Mouse (Mus musculus) spleen, embryonic (tissue): Measurements from ENCODE around the gene Itgb5.

Source experiments
- CTCF ChIA-PET: fragments of 350-600 bp; sonication (Branson Sonifier 250); formaldehyde crosslinking; loops from one replicate; lab custom pipeline; 2022; lab: Charles Lee

Gene Itgb5

DNA sequence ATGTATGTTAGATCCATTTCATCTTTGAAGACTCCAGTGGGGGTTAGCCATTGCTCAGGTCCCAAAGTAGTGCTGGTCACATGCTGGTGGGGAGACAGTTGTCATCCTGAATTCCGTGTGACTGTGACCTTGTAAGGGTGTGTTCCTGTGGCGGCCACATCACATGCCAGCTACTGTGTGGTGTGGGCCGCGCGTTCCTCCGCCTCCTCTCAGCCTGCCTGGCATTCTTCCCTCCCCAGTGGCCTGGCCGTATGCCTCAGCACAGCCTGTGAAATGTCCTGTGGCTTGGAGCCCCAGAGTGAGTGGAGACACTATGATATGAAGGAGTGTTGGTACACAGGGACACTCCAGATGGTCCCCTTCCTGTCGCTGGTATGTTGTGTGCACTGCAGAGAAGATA is 108.1 kb downstream of the Itgb5 start:
- CTCF ChIA-PET, result no interaction called here

DNA sequence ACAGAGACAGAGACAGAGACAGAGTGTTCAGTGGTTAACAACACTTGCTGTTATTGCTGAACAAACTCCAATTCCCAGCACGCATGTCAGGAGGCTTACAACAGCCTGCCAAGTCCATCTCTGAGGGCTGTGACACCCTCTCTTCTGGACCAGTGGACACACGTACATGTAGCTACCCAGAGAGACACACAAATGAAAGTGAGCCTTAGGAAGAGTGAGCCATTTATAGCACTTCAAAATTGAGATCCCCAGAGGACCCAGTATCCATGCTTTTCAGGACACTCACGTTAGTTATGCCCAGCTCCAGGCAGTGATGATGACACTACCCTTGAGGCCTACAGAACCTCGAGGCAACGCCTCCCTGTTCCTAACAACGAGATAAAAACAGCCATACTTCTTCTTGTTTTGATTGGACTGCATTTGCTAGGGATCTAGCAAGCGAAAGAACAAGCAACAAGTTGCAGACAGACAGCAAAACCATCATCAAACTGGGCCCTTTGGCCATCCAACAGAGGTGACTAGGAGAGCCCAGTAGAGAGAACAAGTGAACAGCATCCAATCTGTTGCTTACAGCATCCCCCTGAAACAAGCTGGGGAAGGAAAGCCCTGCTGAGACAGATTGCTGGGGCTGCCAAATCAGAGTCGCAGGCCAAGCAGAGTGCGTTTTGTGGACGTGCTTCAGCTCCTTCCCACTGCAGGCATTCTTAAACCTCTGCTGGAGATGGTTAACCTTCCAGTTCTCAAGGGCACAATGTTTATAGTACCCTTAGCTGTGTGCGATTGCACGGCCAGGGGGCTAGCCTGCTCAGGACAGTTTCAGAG is 109.1 kb downstream of the Itgb5 start:
- CTCF ChIA-PET, result interaction anchor here (0.7 kb wide), 1 partner anchor 122 kb away, joined by 3 read pairs; no protein-coding TSS in a partner anchor

DNA sequence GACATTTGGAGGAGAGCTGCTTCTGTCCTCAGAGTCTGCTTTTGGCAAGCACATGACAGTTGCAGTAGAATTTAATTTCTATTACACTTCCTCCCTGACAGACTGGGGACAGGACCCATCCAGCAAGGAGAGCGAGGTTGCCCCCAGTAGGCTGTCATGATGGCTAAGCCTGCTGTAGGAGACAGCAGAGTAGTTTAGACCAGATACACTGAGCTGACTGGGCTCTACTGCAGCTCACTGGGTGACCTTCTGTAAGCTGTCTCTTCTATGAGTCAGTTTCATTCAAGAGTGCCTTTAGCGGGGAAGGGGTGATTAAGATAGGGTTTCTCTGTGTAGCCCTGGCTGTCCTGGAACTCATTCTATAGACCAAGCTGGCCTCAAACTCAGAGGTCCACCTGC is 109.7 kb downstream of the Itgb5 start:
- CTCF ChIA-PET, result interaction anchor here (0.7 kb wide), 1 partner anchor 123 kb away, joined by 3 read pairs; no protein-coding TSS in a partner anchor

DNA sequence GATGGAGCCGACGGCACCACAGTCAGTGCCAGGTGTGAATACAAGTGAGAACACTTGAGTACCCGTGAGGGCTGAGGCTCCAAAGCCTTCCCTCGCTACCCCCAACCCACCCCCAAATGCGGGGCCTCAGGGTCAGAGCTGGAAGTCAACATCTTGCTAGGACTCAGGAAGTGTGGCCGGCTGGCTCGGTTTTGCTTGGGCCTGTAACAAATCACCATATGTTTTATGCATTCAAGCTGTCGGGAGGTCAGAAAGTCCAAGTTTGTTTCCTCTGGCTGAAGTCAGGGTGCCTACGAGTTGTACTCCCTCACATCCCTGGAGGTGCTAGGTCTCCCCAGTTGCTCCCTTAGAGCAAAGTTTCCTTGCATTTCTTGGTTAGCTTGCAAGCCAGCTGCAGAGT is 110.2 kb downstream of the Itgb5 start:
- CTCF ChIA-PET, result no interaction called here

DNA sequence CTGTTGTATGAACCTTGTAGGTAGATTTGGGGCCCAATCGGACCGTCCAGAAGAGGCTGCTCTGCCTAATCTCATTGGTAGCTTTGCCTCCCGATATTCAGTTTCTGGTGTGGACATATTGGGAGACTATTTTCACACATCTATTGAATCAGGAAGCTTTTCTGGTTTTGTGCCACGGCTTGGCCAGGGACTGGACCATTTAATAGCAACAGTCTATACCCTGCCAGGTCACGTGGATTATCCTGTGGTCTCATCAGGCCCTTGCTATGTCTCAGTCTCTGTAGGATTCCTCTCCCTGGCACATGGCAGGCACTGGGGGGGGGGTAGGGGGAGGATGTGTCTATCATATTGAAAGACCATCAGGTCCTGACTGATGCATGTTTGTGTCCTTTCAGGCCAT is 110.6 kb downstream of the Itgb5 start:
- CTCF ChIA-PET, result no interaction called here

DNA sequence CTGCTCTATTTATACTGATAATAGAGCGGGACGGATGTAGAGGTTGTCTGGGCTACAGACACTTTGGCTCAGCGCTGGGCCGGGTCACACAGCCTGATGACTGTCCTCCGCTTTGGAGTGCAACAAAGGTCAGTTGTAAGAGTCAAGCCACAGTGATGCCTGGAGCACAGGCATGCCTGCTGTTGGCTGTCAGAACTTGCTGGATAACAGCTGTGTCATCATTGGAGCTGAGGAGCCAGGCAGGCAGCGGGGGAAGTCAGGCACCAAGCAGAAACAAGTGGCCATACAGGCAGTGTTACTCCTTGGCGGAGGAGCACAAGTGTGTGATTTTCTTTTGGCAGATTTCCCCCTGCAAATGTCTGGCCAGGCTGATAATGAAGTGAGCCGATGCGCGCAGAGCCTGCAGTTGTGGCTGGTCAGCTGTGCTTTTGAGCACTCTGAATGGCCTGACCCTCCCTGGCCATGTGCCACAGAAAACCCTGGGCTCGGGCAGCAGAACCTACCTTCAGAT is 111.9 kb downstream of the Itgb5 start:
- CTCF ChIA-PET, result no interaction called here

DNA sequence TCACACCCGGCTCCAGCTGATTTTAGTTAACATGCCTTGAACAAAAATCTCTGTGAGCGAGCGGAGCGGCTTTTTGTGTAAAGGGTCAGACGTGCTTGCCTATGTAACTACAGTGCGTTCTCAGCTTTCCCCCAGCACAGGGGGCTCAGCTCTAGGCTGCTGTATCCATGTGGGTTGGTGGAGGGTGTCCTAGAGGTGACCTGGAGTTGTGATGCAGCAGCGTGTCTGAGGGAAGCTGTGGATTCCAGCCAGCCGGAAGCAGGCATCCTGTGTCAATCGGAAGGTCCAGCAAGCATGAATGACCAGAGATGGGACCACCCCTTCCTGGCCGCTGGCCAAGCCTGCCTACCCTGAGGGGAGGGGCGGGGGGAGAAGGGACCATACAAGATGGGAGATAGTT is 112.9 kb downstream of the Itgb5 start:
- CTCF ChIA-PET, result no interaction called here

DNA sequence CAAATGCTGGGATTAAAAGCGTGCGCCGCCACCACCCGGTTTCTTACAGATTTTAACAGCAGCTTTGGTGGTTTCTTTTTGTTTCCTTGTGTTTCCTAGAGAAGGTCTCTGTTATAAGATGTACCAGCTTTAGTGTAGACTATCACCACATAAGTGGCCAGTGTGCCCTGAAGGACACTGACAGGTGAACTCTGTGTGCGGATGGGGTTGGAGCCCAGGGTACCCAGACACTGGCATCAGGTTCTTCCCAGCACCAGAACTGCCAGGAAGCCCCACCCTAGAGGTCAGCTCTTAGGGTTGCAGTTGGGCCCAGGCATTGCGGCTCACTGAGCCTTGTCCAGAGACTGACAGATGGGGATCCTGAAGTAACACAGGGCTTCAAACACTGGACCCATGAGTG is 113.9 kb downstream of the Itgb5 start:
- CTCF ChIA-PET, result no interaction called here

DNA sequence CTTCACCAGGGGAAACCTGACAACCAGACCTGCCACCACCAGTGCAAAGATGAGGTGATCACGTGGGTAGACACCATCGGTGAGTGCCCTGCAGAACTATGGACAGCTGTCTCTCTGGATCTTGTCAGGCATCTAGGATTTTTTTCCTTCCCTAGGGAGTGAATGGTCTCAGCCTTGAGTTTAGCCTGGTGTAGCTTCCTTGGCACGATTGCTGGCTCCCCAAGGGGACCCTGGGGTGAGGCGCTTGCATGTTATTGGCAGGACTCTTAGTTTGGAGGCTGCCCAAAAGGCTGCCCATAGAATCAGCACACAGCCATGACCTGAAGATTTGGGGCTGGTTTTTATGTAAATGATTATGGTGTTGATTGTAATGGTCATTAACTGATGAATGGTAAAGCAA is 114.7 kb downstream of the Itgb5 start:
- CTCF ChIA-PET, result no interaction called here

DNA sequence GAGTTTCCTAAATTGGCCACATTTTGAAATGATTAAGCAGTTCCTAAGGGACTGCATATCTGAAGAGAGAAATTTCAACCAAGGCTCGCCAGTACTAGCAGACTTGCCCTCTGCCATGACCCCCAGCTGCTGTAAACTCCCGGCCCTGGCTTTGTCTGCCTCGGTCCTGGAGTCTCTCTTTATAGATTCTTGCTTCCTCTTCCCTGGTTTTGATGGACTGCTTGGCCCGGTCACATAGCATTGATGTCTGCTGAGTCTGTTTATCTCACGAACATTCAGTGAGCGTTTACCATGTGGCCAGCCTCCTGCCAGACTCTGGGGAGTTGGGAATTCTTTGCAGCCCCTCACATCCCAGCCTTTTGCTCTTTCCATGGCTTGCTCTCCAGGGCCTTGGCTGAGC is 115.3 kb downstream of the Itgb5 start:
- CTCF ChIA-PET, result interaction anchor here (0.8 kb wide), 1 partner anchor 23 kb away, joined by 7 read pairs; no protein-coding TSS in a partner anchor

DNA sequence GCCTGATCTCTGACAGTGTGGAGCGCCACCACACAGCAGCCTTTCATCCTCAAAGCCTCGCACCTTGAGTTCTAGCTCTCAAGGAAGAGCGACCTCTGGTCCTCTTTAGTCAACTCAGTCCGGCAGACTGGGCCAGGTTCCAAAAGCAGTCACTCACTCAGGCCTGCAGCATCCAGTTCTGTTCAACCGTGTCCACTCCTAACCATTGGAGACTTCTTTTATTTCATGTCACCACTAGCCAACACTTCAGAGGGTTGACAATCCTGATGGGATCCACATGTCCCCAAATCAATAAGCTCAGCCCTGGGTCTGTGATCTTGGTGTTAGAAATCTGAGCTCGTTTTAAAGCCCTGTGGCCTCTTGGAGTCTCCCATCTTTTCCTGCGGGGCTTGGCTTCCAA is 116.6 kb downstream of the Itgb5 start:
- CTCF ChIA-PET, result no interaction called here

DNA sequence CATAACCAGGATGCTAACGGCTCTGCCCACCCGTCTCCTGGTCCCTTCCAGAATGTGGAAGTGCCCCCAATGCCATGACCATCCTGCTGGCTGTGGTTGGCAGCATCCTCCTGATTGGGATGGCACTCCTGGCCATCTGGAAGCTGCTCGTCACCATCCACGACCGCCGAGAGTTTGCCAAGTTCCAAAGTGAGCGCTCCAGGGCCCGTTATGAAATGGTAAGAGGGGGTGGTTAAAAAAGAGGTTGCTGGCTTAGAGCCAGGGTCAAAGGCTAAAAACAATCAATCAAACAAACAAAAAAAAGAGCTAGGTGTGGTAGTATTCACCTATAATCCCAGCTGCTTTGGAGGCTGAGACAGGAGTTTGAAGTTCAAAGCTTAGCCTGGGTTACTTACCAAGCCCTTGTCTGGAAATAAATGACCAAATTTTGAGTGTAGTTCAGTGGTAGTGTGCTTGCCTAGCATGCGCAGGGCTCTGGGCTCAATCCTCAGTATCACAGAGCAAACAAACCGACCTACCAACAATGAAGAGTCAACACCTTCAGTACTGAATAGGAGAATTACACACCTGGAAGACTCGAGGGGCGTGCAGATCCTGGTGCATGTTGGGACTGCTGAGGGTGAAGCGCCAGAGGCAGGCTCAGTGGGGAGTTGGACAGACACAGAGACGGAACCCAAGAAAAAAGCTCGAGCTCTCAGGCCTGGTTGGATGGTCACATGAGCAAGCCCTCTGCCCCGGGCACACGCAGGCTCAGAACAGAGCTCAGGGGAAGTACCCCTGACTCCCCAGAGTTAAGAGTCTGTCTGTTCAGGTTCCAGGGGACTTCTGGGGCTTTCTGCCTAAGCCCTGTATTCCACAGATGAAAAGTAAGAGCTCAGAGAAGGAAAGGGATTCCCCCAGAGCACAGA is 118.5 kb downstream of the Itgb5 start:
- CTCF ChIA-PET, result no interaction called here

DNA sequence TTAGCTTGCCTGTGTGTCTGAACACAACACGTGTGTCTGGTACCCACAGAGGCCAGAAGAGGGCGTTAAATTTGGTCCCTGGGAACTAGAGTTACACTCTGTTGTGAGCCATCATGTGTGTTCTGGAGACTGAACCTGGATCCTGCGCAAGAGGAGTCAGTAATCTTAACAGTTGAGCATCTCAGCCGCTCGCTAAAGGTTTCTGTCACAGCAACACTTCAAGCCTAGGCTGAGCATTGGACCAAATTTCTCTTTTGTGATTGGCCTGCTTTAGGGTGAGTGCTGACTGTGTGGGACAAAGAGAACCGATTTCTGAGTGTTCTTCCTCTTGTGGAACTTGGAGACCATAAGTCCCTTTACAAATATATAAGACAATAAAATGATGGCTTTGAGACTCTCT is 120.9 kb downstream of the Itgb5 start:
- CTCF ChIA-PET, result interaction anchor here (0.8 kb wide), 1 partner anchor 35 kb away, joined by 15 read pairs; no protein-coding TSS in a partner anchor

DNA sequence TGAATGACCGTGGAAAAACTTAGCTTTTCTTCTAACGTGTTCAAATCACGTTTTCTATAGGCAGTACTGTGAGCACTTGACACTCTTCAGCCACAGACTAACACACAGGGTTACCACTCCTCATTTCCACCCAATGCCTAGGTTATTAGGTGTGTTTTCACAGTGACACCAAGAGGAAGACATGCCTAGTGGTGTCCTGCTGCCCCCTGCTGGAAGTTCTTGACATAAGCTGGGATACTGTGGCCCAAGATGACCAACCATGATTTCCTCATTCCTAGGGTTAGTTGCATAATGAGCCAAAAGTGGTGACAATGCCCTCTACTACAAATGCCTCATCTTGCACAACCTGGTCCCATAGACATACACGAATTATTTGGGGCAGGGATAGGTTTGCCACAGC is 121.4 kb downstream of the Itgb5 start:
- CTCF ChIA-PET, result interaction anchor here (0.6 to 0.8 kb wide), 2 partner anchors 35 to 496 kb away, joined by 6 to 15 read pairs; no protein-coding TSS in a partner anchor

DNA sequence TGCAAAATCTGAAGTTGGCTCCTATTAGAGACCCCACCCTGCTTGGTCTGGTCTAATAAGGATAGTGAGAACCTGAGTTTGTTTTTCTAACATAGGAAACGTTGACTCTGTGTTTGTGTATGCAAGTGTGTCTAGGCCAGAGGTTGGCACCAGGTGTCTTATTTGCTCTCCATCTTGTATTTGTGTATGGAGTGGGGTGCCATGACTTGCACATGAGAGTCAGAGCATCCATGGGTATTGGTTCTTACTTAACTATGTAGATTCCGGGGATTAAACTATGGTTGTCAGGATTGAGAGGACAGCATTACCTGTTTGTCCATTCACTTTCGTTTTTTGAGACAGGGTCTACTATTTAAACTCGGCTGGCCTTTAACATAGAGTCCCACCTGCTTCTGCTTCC is 123.5 kb downstream of the Itgb5 start:
- CTCF ChIA-PET, result no interaction called here

DNA sequence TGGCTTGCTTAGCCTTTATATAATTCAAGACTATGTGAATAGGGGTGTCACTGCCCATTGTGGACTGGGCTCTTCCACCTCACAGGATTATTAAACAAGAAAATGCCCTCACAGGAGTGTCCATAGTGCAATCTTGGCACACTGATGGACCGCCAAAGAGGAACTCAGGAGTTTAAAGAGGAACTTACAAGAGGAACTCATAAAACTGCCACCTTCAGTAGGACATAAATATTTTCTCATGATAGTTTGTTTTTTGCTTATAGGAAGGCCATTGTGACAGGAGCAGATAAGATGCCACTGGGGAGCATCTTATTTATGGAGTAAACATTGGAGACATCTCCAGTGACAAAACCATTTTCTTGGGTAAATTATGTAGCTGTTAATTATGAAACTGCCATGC is 125.3 kb downstream of the Itgb5 start:
- CTCF ChIA-PET, result no interaction called here

DNA sequence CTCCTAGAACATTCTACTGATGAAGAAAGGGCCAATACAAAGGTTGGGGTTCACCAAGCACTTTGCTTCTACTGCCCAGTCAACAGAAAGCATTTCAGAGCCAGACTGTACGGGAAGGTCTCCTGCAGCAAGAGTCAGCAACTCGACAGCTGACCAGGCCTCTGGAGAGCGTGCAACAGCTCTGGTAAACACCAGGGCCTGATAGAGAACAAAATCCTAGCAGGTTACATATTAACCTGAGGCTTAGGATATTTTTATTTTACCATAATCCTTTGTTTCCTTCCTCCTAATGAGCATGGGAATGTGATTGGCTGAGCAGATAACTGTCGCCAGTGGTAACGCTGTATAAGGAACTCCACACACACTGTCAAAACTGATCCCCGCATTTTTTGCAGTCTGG is 134.0 kb downstream of the Itgb5 start:
- CTCF ChIA-PET, result no interaction called here

DNA sequence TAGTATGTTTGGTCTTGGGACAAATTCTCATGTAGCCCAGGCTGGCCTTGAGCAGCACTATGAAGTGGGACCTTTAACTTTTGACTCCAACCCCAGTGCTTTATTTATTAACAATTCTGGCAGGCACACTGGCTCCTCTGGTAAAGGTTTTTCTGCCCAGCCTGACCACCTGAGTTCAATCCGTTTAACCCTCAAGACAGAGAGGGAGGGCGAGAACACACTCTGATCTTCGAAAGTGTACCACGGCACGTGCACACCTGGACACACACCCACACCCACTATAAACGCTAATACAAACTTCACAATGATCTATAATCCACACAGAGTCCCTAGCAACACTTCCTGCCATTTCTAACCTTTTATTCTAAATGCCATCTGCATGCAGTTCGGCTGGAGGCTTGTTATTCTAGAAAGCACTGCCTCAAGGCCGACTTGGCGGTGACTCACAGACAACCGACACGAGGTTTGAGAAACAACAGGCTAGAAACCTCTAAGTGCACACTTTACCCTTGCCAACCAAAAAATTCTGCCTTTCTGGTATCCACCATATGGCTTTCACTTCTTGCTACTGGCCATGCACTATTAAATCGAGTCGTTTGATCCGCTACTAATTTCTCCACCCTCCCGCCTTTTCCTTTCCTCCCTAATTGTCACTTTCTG is 136.5 kb downstream of the Itgb5 start:
- CTCF ChIA-PET, result interaction anchor here (0.9 kb wide), 1 partner anchor 10 kb away, joined by 3 read pairs; no protein-coding TSS in a partner anchor

DNA sequence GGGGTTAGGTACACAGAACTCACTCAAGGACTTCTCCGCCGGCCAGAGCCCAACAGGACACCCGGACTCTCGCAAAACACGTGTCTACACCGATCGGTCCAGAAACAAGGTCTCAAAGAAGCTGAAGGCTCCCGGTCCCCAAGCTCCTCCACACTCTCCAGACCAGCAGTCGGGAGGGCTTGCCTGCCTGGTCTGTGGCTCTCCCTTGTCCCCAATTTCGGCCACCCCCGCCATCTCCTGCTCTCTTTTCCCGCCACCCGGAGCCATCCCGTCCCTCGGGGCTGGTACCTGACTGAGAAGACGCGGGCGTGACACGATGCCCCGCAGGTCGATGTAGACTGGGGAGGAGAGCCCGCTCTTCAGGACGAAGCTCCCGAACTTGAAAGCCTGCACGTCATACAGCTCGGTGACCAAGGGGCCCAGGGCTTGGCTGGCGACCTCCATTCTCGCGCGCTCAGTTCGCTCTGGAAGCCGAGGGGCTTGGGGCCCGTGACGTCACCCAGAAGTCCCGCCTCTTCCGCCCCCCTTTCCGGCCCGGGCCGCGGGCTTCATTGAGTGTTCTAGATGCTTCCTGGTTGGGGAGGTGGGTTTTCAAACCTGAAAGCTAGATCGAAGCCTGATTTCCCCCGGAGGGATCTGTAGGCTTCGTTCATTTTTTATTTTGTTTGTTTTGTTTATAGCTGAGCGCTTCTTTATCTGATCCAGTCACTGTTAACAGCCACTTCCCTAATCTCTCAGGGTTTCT is 137.2 kb downstream of the Itgb5 start, which contains the start of gene Umps:
Umps (minus strand) TSS at position 501 of the 745 bp plus-strand sequence.
- CTCF ChIA-PET, result interaction anchor here (0.9 kb wide), 1 partner anchor 9 kb away, joined by 3 read pairs; no protein-coding TSS in a partner anchor

DNA sequence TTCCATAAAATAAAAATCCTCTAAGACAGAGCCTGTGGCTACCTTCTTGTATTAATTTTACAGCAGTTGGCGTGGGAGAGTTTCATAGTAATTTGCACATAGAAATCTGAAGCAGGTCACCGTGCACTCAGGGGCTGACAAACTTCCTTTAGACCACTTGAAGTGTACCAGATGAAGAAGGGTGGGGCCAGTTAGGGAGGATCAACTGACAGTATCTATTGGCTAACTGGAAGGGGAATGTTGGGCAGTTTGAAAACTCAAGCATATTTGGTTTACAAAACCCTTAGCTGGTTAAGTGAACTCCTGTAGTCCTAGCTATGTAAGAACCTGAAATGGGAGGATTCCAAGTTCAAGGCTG is 137.8 kb downstream of the Itgb5 start:
- CTCF ChIA-PET, result interaction anchor here (0.9 kb wide), 1 partner anchor 8 kb away, joined by 3 read pairs; no protein-coding TSS in a partner anchor

DNA sequence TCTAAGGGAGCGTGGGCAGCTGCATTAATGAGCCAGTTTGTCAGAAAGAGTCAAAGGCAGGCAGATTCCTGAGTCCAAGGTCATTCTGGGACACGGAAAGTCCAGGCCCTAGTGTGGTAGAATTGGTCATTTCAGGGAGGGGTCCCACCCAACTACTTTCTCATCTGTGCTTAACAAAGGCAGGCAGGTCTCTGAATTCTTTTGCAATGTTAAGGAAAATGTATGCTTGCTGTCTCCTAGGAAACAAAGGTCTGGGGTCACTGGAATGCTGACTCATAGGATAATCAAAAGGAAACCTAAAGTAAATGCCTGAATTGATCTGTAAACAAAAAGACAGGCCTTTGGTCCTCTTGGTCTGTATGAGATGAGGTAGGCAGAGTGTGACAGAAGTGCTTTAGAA is 150.4 kb downstream of the Itgb5 start:
- CTCF ChIA-PET, result no interaction called here
